Mouse (Mus musculus): Measurements from ENCODE around the gene Gp1ba.

Gp1ba gene

GRCm38 (mm10) chr11:70653345-70654197, 14.6 kb downstream of the Gp1ba start:
- DNase-seq (ENCODE audit: low spot score in 2 of 2): peak; percentile 57 to 60

DNA sequence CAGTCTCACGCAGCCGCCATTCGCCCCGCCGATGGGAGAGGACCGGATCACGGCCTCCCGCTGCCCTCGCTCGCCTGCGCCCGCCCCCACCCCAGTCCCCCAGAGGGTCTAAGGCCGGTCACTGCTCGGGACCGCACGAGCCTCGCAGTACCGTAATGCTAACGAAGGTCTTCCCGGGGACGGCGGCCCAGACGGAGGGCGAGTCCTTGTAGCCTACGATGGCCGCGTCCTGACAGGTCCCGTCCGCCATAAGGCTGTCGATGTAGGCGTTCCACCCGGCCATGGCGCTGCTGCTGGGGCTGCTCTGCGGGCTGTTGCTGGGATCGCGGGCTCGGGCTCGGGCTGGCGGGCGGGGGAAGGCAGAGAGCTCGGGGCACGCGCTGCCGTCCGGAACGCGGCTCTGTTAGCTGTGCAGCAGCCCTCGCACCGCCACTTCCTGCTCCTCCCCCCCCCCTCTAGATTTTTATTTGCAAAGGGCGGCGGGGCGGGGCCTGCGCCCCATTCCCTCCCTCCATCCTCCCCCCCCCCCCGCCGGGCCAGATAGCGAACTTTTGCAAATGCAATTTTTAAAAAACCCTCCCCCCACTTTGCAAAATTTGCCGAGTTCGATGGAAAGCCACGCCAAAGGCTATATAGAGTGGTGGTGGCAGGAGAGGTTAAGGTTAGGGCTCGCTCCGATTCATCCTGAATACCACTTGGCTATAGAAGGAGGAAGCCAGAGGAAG, 15.4 kb downstream of the Gp1ba start, which contains the start of gene Pfn1:
Pfn1 (minus strand) TSS at position 447 of the 725 bp plus-strand sequence.
- peak in 1 of 2 experiments; percentile 59 for DNase-seq (ENCODE audit: low spot score in 2 of 2)

- peak; percentile 77 to 87 for DNase-seq (ENCODE audit: low spot score in 2 of 2)
These were observed 16.1 kb downstream of the Gp1ba start for GRCm38 (mm10) chr11:70654923-70655570.

DNA sequence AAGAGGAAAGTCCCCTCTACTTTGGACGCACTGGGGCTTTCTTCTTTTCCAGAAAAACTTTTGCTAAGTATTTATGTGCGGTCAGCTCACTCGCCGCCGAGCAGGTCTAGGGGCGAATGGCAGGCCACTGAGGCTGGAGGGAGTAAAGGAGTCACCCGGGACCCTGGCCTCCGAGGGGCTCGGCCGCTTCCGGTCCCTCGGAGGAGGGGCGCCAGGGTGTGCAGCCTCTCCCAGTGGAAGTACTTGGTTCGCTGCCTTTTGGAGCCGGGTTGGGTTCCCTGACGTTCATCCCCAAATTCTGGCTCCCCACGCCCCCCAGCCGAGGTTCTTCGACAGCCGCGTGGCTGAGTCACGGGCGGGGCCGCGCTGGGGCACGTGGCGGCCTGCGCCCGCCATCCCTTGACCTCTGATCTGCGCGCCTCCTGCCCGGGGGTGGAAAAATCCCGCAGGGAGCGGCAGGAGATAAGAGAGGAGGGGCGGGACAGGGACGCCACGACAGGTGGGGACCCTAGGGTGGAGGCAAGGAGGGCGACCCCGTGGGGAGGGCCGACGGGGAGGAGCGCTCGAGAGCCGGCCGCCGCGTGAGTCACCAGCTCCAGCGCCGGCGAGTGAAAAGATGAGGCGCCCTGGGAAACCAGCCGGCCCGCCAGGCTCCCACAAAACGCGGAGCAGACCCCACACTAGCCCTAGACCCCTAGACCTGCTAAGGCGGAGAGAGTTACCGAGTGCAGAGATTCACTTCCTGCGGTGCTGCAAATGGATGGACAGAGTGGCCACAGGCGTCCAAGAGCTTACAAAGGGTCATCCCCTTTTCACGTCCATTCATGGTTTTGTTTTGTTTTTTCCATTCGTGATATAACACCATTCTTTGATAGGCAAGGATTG, 16.9 kb downstream of the Gp1ba start:
- peak; percentile 70 to 78 for DNase-seq (ENCODE audit: low spot score in 2 of 2)

- no peak for DNase-seq (ENCODE audit: low spot score in 2 of 2)
These were observed 17.6 kb downstream of the Gp1ba start for GRCm38 (mm10) chr11:70656456-70656927.

GRCm38 (mm10) chr11:70656964-70657363, 18.0 kb downstream of the Gp1ba start, which contains the start of gene Eno3:
Gene Eno3 (plus strand): TSS chr11:70657202.
- no peak for DNase-seq (ENCODE audit: low spot score in 2 of 2)

GRCm38 (mm10) chr11:70657573-70657972, 18.7 kb downstream of the Gp1ba start:
- no peak for DNase-seq (ENCODE audit: low spot score in 2 of 2)

DNA sequence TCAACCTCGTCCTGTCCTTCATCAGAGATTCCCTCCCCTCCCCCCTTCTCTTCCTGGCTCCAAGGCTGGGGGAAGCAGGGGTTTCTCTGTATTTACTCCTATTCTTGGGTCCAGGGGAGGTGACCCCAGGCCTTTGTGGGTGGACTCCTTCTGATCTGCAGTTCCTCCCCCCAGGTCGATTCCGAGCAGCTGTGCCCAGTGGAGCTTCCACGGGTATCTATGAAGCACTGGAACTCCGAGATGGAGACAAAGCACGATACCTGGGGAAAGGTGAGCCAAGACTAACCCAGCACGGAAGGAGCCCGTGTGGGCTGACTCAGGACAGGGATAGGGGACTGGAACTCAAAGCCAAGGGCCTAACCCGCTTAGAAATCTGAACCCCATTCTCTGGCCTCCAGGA, 19.1 kb downstream of the Gp1ba start:
- no peak for DNase-seq (ENCODE audit: low spot score in 2 of 2)

- no peak for DNase-seq (ENCODE audit: low spot score in 2 of 2)
These were observed 19.6 kb downstream of the Gp1ba start for GRCm38 (mm10) chr11:70658521-70658920.

- no peak for DNase-seq (ENCODE audit: low spot score in 2 of 2)
These were observed 20.0 kb downstream of the Gp1ba start for GRCm38 (mm10) chr11:70658942-70659341.

- DNase-seq (ENCODE audit: low spot score in 2 of 2): no peak
These were observed 21.6 kb downstream of the Gp1ba start for GRCm38 (mm10) chr11:70660571-70660970.

DNA sequence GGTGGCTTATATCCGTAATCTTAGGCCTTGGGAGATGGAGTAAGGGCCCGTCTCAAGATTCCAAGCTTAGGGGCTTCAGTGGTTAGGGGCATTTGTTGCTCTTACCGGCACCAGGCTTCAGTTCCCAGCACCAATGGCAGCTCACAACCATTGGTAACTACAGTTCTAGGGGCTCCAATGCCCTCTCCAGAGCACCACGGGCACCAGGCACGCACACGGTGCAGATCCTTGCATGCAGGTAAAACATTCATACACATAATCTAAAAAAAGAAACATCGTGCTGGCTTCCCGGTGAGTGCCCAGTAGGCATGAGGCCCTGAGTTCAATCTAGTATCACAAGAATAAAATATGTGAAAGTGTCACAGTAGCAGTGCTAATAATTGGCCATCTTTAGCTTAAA, 24.2 kb downstream of the Gp1ba start:
- no peak for DNase-seq (ENCODE audit: low spot score in 2 of 2)

GRCm38 (mm10) chr11:70663957-70664356, 25.0 kb downstream of the Gp1ba start:
- DNase-seq (ENCODE audit: low spot score in 2 of 2): no peak

DNA sequence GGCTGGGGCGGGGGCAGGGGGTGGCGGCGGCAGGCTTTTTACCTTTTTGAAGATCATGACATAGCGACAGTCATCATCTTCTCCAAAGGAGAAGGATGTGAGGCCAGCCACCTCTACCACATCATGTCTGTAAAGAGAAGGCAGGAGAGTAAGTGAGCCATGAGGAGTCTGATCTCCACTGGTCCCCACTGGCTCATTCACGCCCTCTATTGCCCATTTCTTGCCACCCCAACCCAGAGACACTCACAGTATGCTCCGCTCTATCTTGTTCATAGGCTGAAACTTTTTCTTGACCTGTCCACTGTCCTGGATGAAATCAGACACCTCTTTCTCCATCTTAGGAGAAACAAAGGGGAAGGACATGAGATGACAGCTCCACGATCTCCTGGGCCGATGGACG, 25.8 kb downstream of the Gp1ba start:
- DNase-seq (ENCODE audit: low spot score in 2 of 2): no peak

DNA sequence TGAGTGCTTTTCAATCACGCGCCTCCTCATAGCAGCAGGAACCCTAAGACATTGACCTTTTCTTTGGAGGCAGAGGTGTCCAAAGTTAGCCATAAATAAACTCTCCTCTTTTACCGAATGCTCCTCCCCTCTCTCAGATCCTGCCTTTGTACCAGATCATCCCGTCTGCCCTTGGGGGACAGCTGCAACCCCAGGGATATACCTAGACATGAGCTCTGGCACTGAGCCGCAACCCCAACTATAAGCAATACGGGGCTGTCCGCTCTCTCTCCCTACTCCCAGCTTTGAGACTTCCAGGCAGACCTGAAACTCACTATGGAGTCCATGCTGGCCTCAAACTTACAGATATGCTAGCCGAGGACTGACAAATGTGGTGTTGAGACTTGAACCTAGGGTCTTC, 27.8 kb downstream of the Gp1ba start:
- no peak for DNase-seq (ENCODE audit: low spot score in 2 of 2)

DNA sequence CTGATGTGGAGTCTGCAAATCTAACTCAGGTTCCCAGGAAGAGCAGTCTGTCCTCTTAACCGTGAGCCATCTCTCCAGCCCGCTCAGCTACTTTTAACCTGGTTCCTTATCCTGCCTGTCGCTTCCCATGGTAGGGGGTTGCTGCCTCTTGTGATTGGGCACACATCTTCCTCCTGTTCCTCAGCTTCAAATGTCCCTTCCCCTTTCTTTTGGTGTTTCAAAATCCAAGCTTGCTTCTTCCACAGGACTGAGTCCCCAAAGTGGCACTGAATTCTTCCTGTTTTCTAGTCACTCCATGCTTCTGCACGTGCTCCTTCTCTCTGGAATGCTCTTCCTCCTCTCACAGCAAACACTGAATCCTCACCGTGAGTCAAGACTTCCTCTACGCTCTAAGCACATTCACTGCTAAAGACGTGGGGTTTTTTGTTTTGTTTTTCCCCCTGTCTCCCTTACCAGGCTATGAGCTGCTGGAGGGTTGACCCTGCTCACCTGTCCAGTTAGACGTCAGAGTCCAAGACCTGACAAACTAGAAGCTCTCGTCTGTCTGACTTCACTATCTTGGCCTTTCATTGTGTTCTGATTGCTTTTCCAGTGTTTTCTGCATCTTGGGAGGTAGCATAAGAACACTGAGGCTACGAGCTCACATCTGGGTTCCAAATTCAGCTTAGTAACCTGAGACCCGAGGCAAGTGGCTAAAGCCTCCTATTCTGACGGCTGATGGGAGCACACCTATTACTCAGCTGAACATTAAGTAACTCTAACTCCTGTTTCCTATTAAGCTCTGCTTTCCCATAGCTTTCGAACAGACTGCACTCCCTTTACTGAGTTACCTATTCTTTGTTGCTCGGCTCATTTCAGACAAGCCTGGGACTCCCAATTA, 28.6 kb downstream of the Gp1ba start:
- DNase-seq (ENCODE audit: low spot score in 2 of 2): no peak

- DNase-seq (ENCODE audit: low spot score in 2 of 2): peak in 1 of 2 experiments; percentile 61
These were observed 29.4 kb downstream of the Gp1ba start for GRCm38 (mm10) chr11:70668335-70668770.

DNA sequence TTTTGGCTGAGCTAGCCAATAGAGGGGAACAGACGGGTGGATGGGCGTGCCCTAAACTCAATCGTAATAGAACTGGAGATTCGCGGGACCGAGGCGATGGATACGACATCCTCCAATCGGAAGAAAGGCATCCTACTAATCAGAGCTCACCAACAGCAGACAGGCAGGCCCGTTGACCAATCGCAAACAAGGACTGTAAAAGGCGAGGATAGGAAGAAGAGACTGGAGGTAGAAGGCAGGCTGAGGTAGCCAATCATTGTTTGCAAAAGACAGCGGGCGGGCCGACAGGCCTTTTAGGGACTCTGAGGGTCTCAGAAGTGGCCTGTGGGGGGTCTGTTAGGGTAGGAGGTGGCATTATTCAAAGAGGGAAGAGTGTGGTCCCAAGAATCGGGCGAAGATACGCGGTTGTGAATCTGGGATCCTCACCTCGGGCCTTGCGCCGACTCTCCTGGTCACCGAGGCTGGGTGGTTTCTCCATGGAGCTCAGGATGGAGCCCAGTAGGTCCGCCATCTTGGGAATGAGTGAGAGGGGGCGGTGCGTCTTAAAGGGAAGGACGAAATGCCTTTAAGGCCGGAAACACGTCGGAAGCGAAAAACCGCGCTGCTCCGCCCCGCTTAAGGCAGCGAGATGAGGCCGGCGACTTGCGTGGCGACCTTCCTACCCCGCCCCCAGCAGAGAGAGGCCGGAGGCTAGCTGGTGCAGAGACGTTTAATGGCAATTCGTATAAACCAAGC, 30.0 kb downstream of the Gp1ba start, which contains the start of gene Spag7:
Spag7 (minus strand) TSS at position 646 of the 735 bp plus-strand sequence.
- DNase-seq (ENCODE audit: low spot score in 2 of 2): peak; percentile 88 to 96
